Comparison of ENCODE assay signal across 9 mouse cellular contexts in genomic region chr6:3447404-3447803, GRCm38 (mm10). TPM values are rescaled to one million over a fixed set of nuclear protein-coding genes. Genes with fewer than 3 reads are reported as not detected.
DNase-seq lines count a peak whose midpoint lies in the region; ATAC-seq and TF ChIP-seq lines count a peak whose summit lies in the region.
"Had no signal": no experiment of that assay in that cellular context is flagged by ENCODE, and none has a peak within 500 bp of the region (broad histone marks: within the 10 kb centered on the region; RNA-seq: fewer than 3 reads in every experiment).

No protein-coding gene starts in this region.

- no peak for TF ChIP-seq POLR2A in ES-Bruce4 (IDR thresholded peaks at IDR 0.05; ENCODE audit: insufficient read depth, low read length)

- H3K36me3 ChIP-seq in ES-Bruce4 (ENCODE audit: control insufficient read depth, insufficient read depth, low read length, poor library complexity, severe bottlenecking), result no peaks in the 10 kb centered on the region
- no peaks in the 10 kb centered on the region for H3K36me3 ChIP-seq in forebrain, embryonic 14.5 days (ENCODE audit: control insufficient read depth, insufficient read depth, low read length)
- no peaks in the 10 kb centered on the region for H3K36me3 ChIP-seq in neural tube, embryonic 15.5 days
- H3K36me3 ChIP-seq: heart, embryonic 13.5 days had no signal

- WGBS in forebrain, embryonic 14.5 days, result 3% methylated on average over 5 of the region's 5 CpGs
- WGBS in neural tube, embryonic 15.5 days, result 5% methylated on average over 5 of the region's 5 CpGs

- no peak overlapping the region for H3K4me3 ChIP-seq in ES-Bruce4 (ENCODE audit: low read depth, low read length)
- H3K4me3 ChIP-seq in forebrain, embryonic 14.5 days (ENCODE audit: low read depth, low read length), result no peak overlapping the region
- H3K4me3 ChIP-seq in neural tube, embryonic 15.5 days (replicated peaks), result no peak overlapping the region
- H3K4me3 ChIP-seq: heart, embryonic 13.5 days had no signal

- H3K9me3 ChIP-seq in ES-Bruce4 (replicated peaks; ENCODE audit: control insufficient read depth, insufficient read depth, low read length, poor library complexity, severe bottlenecking), result no peaks in the 10 kb centered on the region
- H3K9me3 ChIP-seq in forebrain, embryonic 14.5 days (replicated peaks; ENCODE audit: control insufficient read depth, low read length), result no peaks in the 10 kb centered on the region
- no peaks in the 10 kb centered on the region for H3K9me3 ChIP-seq in neural tube, embryonic 15.5 days (replicated peaks)
- H3K9me3 ChIP-seq: heart, embryonic 13.5 days had no signal

- peak; percentile 53 for DNase-seq in c-Kit-positive CD71-positive TER-119-negative erythroid progenitor cells, embryonic 14.5 days (ENCODE audit: low read depth)
- DNase-seq in forebrain, embryonic 14.5 days (ENCODE audit: low spot score), result peak; percentile 78
- DNase-seq in heart, postnatal 25 days (ENCODE audit: low spot score), result peak; percentile 20
- DNase-seq in layer of hippocampus, adult 11-12 months (ENCODE audit: low spot score), result peak; percentile 79
- DNase-seq in lung, adult 18-20 months, result peak; percentile 58 to 68
- DNase-seq in testis, postnatal 10 days (ENCODE audit: low spot score), result peak; percentile 62

- ATAC-seq in forebrain, embryonic 14.5 days, result peak; percentile 82
- peak; percentile 70 for ATAC-seq in neural tube, embryonic 15.5 days (ENCODE audit: low FRiP score)

- no peaks in the 10 kb centered on the region for H3K4me1 ChIP-seq in ES-Bruce4 (ENCODE audit: control insufficient read depth, insufficient read depth, low read length)
- H3K4me1 ChIP-seq in forebrain, embryonic 14.5 days (ENCODE audit: control insufficient read depth, insufficient read depth, low read length), result no peaks in the 10 kb centered on the region
- no peaks in the 10 kb centered on the region for H3K4me1 ChIP-seq in neural tube, embryonic 15.5 days
- H3K4me1 ChIP-seq: heart, embryonic 13.5 days had no signal

- H3K4me2 ChIP-seq in forebrain, embryonic 14.5 days (ENCODE audit: low read length), result no peak overlapping the region
- no peak overlapping the region for H3K4me2 ChIP-seq in neural tube, embryonic 15.5 days
- H3K4me2 ChIP-seq: heart, embryonic 13.5 days had no signal

- no peaks in the 10 kb centered on the region for H3K27me3 ChIP-seq in ES-Bruce4 (ENCODE audit: control insufficient read depth, insufficient read depth, low read length, poor library complexity, severe bottlenecking)
- no peaks in the 10 kb centered on the region for H3K27me3 ChIP-seq in forebrain, embryonic 14.5 days (replicated peaks; ENCODE audit: control insufficient read depth, insufficient read depth, low read length)
- no peaks in the 10 kb centered on the region for H3K27me3 ChIP-seq in neural tube, embryonic 15.5 days (replicated peaks)
- H3K27me3 ChIP-seq: heart, embryonic 13.5 days had no signal

- no peak overlapping the region for H3K9ac ChIP-seq in ES-Bruce4 (ENCODE audit: low read depth, poor library complexity, severe bottlenecking)
- H3K9ac ChIP-seq in forebrain, embryonic 14.5 days (ENCODE audit: low read length), result no peak overlapping the region
- no peak overlapping the region for H3K9ac ChIP-seq in neural tube, embryonic 15.5 days (replicated peaks)
- H3K9ac ChIP-seq: heart, embryonic 13.5 days had no signal

- H3K27ac ChIP-seq in ES-Bruce4 (ENCODE audit: insufficient read depth, low read length), result no peak overlapping the region
- H3K27ac ChIP-seq in forebrain, embryonic 14.5 days (ENCODE audit: low read depth, low read length), result no peak overlapping the region
- no peak overlapping the region for H3K27ac ChIP-seq in neural tube, embryonic 15.5 days (replicated peaks)
- H3K27ac ChIP-seq: heart, embryonic 13.5 days had no signal

- no peak for TF ChIP-seq EP300 in ES-Bruce4 (IDR thresholded peaks at IDR 0.05; ENCODE audit: insufficient read depth, low read depth, low read length)

- TF ChIP-seq CTCF in ES-Bruce4 (IDR thresholded peaks at IDR 0.05; ENCODE audit: low read depth, low read length), result peak; percentile 88

- intact Hi-C loops in heart, postnatal 25 days (cut with DNase I), result no loop called here

RNA-seq across cellular contexts. Expression of gene Samd9l, which starts 48.0 kb away (rescaled TPM):
- not detected in 2 replicates for polyA plus RNA-seq in ES-Bruce4 (2011; ENCODE audit: insufficient read depth, insufficient read length, low read depth, missing spikeins)
- polyA plus RNA-seq in forebrain, embryonic 14.5 days (2014; fragmentation: Nextera tagmentation; extraction: Ambion mirVana), result 0.85 and 1.3 TPM in 2 replicates
- total RNA-seq in heart, postnatal 25 days (2021), result 1 to 10 TPM; 8.8 to 9.0 TPM
- 1.2 and 1.9 TPM in 2 replicates for polyA plus RNA-seq in neural tube, embryonic 15.5 days (2015; fragmentation: Nextera tagmentation; extraction: Ambion mirVana)

RNA-seq across cellular contexts. Expression of gene Hepacam2, which starts 50.7 kb away (rescaled TPM):
- polyA plus RNA-seq in ES-Bruce4 (2011; ENCODE audit: insufficient read depth, insufficient read length, low read depth, missing spikeins), result 0.40 and 0.88 TPM in 2 replicates
- polyA plus RNA-seq in forebrain, embryonic 14.5 days (2014; fragmentation: Nextera tagmentation; extraction: Ambion mirVana), result 0.95 and 1.5 TPM in 2 replicates
- total RNA-seq in heart, postnatal 25 days (2021), result under 1 TPM; 0.26 to 0.28 TPM
- polyA plus RNA-seq in neural tube, embryonic 15.5 days (2015; fragmentation: Nextera tagmentation; extraction: Ambion mirVana), result 1.00 and 2.3 TPM in 2 replicates

RNA-seq across cellular contexts. Expression of gene Vps50, which starts 50.8 kb away (rescaled TPM):
- 26.4 and 29.1 TPM in 2 replicates for polyA plus RNA-seq in ES-Bruce4 (2011; ENCODE audit: insufficient read depth, insufficient read length, low read depth, missing spikeins)
- 49.7 and 54.1 TPM in 2 replicates for polyA plus RNA-seq in forebrain, embryonic 14.5 days (2014; fragmentation: Nextera tagmentation; extraction: Ambion mirVana)
- 10 to 100 TPM; 14.3 to 15.0 TPM for total RNA-seq in heart, postnatal 25 days (2021)
- polyA plus RNA-seq in neural tube, embryonic 15.5 days (2015; fragmentation: Nextera tagmentation; extraction: Ambion mirVana), result 48.4 and 55.1 TPM in 2 replicates

Comparison
In these comparisons a context has a peak if more than half of its experiments do, and no peak if none do; other contexts are left out.
1. DNase-seq: peak in every context shown above with its lines; median percentile 79 in layer of hippocampus, adult 11-12 months; 78 in forebrain, embryonic 14.5 days; 63 in lung, adult 18-20 months; 62 in testis, postnatal 10 days; 53 in c-Kit-positive CD71-positive TER-119-negative erythroid progenitor cells, embryonic 14.5 days; 20 in heart, postnatal 25 days.